Mouse (Mus musculus): ENCODE measurements around the gene Dact2.

The Dact2 gene

DNA sequence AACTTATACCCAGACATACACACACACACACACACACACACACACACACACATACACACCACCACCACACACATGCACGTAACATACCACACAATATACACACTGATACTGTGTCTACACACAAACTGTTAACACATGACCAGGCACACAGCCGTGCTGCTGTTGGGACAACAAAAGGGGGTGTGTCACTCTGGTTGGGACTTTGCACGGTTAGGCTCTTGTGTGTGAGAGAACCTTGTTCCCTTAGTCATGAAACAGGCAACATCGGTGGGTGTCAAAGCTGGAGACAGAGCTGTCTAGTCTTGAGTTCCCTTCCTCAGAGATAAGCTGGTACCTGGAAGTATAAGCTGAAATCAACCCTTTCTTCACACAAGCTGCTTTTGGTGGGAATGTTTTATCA, 29.1 kb downstream of the Dact2 start:
- no peak for DNase-seq (ENCODE audit: low read depth, low spot score)

DNA sequence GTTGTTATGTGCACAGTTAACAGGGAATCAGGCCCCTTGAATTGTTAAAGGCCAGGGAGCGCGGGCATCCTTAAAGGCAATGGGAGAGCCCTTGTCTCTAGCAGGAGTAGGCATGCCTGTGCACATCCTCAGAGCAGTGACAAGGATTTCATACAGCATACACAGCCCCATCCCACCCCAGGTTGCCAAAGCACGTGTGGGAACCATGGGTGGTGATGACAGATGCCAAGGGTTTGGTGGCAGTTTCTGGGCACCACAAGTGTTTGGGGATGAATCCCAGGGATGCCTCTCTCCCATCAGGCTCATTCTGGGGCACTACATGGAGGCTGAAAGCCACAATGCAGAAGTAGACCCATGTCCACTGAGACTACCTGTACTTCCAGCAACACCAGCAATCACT, 29.7 kb downstream of the Dact2 start:
- no peak for DNase-seq (ENCODE audit: low read depth, low spot score)

DNA sequence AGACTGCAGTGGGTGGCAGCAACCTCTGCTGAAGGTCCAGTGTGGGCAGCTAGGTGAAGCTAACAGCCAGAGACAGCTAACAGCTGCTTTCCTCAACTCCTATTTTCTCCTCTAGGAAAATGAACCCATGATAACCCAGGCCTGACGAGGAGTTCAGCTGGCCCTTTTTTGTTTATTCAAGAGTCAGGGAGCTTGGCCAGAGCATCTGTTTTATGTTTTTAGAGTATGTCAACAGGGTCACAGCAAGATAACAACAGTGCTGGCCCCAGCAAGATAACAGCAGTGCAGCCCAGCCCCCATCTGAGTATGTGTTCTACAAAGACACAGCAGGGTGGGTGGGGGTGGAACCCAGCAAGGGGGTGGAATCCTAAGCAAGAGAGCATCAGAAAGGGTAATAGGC, 30.6 kb downstream of the Dact2 start:
- DNase-seq (ENCODE audit: low read depth, low spot score), result no peak

DNA sequence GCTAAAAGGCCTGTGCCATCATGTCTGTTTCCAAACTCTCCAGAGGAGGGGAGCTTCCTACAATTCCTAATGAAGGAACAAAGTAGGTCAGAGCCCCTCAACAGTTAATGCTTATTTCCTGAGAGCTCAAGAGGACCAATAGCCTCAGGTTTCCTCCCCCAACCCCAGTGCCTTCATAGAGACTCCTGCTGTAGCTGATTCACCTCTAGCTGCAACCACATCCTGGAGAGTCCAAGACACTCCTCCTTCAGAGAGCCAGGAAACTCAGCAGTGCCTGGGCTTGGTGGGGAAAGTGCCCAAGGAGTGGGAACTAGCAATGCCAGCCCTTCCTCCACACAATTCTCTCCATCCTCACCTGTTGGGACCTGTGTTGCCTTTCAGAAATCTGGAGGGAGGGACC, 31.4 kb downstream of the Dact2 start:
- DNase-seq (ENCODE audit: low read depth, low spot score), result no peak

DNA sequence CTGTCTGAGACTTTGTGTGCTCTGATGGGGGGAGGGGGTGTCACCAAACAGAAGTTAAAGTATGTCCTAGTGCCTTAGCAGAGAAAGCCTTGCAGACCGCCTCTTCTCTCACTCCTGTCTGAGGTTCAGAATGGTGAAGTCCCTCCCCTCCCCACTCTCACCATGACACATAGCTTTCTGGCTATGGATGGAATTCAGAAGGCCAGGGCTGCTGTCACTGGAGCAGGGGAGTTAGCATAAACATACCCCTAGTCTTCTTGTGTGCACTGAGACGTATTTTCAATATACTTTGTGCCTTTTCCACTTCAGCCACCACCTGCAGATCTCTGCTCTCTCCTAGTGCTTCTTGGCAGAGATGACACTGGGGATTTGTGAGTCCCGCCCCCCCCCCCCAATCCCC, 31.9 kb downstream of the Dact2 start:
- no peak for DNase-seq (ENCODE audit: low read depth, low spot score)

DNA sequence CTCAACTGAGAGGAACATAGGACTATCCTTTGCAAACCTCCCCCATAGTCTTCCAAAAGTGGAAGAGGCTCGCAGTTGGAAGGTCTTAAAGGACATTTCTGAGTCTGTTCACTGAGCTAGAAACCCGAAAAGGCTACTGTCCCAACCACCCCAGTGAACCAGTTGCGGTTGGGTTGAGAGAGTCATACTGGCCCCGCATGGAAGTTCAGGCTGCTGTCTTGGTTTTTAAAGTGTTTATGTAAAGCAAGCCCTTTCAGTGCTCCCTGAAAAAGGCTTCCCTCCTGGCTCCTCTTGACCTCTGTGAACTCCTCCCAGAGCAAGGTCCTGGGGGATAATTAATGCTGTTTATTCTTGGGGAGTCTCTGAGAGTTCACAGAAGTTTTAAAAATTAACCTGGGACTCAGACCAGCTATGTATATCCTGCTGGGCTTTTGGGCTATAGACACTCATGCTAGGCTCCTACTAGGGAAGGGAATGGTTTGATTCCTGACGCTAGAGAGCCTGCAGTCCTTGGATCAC, 33.1 kb downstream of the Dact2 start:
- DNase-seq (ENCODE audit: low read depth, low spot score), result no peak

DNA sequence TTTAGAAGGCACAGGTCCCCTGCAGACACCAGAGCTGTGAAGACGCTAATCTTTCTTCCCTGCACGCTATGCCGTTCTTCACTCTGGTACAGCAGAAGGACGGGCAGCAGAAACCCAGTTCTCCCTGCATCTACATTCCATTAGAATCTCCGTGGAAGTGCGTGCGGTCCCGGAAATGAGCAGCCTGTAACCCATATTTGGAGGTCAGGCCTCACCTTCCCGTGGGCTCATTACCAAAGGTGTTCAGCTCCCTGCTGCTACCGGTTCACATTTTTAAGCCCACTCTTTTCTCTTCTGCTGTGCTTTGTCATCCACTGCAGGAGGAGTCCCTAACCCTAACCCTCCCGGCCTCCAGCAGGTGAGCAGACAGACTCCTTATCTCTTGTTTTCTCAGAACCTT, 34.7 kb downstream of the Dact2 start:
- DNase-seq (ENCODE audit: low read depth, low spot score), result no peak

DNA sequence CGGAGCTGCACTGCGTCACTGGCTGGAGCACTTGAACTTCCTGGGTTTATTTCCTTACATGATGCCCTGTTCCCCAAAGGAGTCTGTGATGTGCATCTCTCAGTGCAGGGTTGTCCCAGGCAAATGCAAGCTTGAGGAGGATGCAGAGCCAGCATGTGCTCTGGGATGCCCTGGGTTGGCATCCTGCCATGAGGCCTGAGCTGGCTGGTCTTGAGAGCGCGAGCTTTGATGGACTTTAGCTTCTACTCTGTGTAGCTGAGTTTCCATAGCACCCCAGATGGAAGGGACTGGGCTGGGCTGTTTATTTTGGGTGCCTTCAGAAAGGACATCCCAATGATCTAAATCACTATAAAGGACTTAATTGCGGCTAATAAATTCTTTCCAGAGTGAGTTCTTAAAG, 36.5 kb downstream of the Dact2 start:
- DNase-seq (ENCODE audit: low read depth, low spot score), result no peak

DNA sequence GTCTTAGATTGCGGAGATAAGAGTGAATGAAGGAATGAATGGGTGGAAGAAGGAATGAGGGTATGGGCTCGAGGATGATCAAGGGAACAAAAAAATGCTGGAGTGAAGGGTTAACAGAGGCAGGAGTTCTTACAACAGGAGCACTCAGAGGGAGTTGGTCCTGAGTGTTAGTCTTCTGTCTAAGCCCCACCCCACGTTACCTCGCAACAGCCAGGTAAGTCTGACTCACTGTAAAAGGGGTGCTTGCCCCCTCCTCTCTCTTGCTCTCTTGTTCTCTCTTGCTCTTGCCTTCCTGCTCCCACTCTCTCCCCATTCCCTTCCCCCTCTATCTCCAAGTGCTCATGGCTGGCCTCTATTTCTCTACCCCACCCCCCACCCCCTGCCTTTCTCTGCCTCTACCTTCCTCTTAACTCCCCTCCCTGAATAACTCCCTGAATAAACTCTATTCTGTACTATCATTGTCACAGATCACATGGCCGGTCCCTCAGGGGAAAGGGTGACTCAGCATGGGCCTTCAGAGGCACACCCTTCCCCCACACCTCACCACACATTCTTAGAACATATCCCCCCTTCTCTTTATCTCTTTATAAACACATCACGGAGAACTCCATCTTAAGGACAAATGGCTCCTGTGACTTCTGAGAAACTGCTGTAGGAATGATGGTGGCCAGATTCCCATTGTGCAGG, 37.2 kb downstream of the Dact2 start:
- no peak for DNase-seq (ENCODE audit: low read depth, low spot score)

DNA sequence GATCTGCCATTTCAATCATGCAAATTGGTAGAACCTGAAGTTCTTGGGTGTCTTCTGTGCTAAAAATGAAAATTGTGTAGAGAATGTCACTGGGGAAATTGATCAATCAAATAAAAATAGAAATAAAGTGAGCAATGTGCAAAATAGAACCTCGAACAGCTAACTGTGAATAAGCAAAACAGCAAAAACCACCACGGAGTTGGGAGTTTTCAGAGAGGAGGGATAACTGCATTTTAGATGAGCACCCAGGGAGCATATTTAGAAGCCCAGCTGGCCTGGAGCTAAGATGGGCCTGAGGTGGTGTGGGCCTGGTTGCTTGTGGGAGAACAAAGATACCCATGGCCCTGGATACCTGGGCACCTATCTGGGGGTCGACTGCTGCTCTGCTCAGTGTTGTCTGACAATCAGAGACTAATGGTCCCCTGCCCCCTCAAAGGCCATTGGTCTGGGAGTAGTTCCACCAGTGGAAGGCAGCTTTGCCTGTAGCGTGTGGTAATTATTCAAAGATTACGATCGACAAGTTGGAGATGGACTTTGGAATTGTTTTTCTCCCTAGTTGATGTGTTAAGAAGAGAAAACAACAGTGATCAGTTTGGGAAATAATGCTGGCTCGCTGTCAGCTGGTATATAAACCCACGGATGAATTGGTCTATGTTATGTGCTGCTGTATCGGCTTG, 38.0 kb downstream of the Dact2 start:
- no peak for DNase-seq (ENCODE audit: low read depth, low spot score)

DNA sequence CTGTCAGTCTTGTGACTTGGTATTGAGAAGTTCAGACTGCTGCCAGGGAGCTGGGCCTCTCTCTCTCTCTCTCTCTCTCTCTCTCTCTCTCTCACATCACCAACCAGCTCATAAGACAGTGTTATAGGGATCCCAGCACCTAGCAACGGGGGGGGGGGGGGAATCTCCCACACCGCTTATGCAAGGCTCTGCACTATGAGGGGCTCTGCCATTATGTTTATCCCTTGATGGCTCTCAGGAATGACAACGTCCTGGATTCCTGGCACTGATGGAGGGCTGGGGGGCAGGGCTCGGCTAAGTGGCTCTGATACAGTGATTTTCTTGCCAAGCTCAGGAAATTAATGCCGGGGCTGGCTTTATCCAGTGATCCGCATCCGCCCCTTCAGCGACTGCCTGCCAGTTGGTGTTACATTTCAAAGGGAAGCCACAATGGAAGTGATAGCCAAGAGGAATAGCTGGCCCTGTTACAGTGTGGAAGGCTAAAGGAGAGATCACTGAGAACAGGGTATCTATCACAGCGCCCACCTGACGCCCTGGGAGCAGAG, 38.7 kb downstream of the Dact2 start:
- DNase-seq (ENCODE audit: low read depth, low spot score), result no peak

DNA sequence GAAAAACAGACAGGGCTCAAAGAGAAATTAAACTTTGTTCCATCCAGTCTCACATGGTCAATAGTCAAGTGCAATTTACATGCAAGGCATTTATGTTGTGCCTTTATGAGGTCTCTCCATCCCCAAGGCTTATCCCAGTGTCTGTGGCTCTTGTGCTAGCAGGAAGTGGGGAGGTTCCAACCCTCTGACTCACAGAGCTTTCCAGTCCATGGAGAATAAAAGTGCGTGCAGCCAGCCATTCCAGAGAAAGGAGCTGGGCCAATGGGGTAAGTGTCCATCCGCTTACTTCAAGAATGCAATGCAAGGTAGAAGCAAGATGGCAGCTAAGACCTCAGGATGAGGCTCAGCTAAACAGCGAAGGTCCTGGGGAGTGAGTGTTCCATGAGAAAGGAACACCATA, 43.3 kb downstream of the Dact2 start:
- no peak for DNase-seq (ENCODE audit: low read depth, low spot score)

DNA sequence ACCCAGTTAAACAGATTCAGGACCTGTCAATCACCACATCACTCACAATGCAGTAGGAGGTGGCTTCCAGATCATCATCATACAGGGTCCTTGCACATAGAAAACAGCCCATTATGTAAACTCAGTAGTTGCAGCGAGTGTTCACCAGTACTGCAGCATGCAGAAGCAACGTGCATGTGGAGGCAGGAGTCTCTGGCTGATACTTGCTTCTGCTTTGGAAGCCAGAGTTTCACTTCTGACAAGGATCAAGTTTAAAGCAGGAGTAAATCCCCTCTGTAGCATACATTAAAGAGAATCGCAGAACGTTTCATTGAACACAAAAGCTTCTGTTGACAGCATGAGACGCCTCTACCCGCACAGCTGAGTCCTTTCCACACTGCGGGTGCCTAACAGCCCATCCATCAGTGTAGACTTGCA, 46.3 kb downstream of the Dact2 start:
- DNase-seq (ENCODE audit: low read depth, low spot score), result no peak
